Mouse (Mus musculus) forebrain, embryonic 16.5 days (tissue): ENCODE measurements around the gene Padi2. TPM values are rescaled to one million over a fixed set of nuclear protein-coding genes. Genes with fewer than 3 reads are reported as not detected.
A peak's percentile ranks its signal among the peaks of the same experiment; 100 is the strongest.

Experiments used
- ATAC-seq: fragments of 200-750 bp; cut with Nextera tagmentation; 2 replicates; pipeline ENCODE4 v1.8.0; 2017; ENCODE audit warnings: mild to moderate bottlenecking, moderate library complexity
- H3K27ac ChIP-seq: fragments of 300-500 bp; sonication (generic); 2 replicates; pipeline ENCODE4 v1.5.1; 2014; ENCODE audit warnings: low read length, control low read depth
- H3K27me3 ChIP-seq: fragments of 300-500 bp; sonication (generic); replicated peaks from 2 replicates; pipeline ENCODE4 v1.6.1; 2014; ENCODE audit warnings: low read length; ENCODE audit not compliant: control insufficient read depth, insufficient read depth
- H3K36me3 ChIP-seq: fragments of 300-500 bp; sonication (generic); 2 replicates; pipeline ENCODE4 v1.6.1; 2014; ENCODE audit not compliant: control insufficient read depth, insufficient read depth
- H3K4me1 ChIP-seq: fragments of 300-500 bp; sonication (generic); replicated peaks from 2 replicates; pipeline ENCODE4 v1.6.1; 2014; ENCODE audit warnings: low read length; ENCODE audit not compliant: control insufficient read depth, insufficient read depth
- H3K4me2 ChIP-seq: fragments of 300-500 bp; sonication (generic); 2 replicates; pipeline ENCODE4 v1.6.1; 2014; ENCODE audit warnings: mild to moderate bottlenecking, low read length, control low read depth
- H3K4me3 ChIP-seq: fragments of 300-500 bp; sonication (generic); replicated peaks from 2 replicates; pipeline ENCODE4 v1.5.1; 2014; ENCODE audit warnings: mild to moderate bottlenecking, low read length, control low read depth
- H3K9ac ChIP-seq: fragments of 300-500 bp; sonication (generic); replicated peaks from 2 replicates; pipeline ENCODE4 v1.6.1; 2014; ENCODE audit warnings: low read depth, low read length, control low read depth
- H3K9me3 ChIP-seq: fragments of 300-500 bp; sonication (generic); 2 replicates; pipeline ENCODE4 v1.6.1; 2016; ENCODE audit warnings: low read length; ENCODE audit not compliant: control insufficient read depth
- WGBS: fragments of 180-500 bp; shearing (Covaris S2); extraction: QIAGEN DNeasy Blood & Tissue Kit; methylation state at CpG from one replicate; pipeline ENCODE4 v1.1.7; 2014; 5-methylcytosine and 5-hydroxymethylcytosine counted together
- polyA plus RNA-seq: library from polyadenylated mRNA; unstranded; fragments of >200 nt; fragmentation: Nextera tagmentation; extraction: Ambion mirVana; gene quantifications from 2 replicates; pipeline ENCODE4 v1.2.1, GENCODE M21; 2015

The Padi2 gene
- polyA plus RNA-seq: 0.88 and 1.0 TPM in 2 replicates

DNA sequence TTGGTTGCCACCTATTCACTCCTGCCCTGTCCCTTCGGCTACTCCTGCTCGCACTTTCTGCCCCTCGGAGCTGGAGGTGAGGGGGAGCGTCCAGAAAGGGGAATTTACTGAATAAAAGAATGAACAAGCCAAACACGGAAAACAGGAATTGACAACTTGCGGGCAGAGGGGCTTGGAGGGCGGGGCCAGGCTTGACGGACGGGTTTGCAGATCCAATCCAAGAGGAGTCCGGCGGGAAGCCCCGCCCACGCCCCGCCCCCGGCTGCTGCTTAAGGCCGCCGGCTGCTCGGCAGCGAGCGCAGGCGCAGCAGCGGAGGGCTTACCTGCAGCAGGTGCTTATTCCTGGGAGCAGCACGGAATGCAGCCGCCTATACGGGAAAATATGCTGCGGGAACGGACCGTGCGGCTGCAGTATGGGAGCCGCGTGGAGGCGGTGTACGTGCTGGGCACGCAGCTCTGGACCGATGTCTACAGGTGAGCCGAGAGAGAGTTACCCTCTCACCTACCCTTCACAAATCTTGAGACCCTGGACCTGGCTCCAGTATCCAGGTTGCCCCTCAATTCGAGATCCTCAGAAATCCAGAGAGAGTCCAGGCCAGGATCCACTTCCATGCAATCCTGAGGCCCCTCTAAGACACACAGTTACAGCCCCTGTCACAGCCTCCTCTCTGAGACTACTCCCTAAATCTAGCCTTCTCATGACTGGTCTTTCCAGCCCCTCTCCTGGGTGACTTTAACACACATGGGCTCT, at the start of gene Padi2:
Gene Padi2 (plus strand): TSS at position 269 of the 751 bp plus-strand sequence.
- 2% methylated on average over 37 of the region's 37 CpGs for WGBS
- H3K4me2 ChIP-seq: peak within 1 kb of the TSS; percentile 83

DNA sequence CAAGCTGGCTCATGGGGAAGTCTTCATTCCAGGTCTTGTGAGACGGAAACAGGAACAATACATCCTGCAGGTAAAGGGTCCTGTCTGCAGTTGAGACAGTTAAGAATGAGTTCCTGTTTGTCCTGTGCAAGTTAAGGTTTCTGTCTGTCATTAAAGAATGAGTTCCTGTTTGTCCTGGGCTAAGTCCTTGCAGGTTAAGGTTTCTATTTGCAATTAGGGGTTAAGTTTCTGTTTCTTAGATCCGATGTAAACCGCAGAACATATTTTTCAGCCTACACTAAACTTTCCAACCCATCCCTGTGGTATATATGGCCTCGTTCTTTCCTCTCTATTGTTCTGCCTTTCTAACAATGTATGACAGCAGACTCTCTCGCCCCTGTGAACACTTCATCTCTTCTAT, 49.1 kb upstream of the Padi2 start:
- no peaks in the 10 kb centered on the region for H3K27me3 ChIP-seq
- WGBS: 83% methylated on average over 5 of the region's 5 CpGs
- ATAC-seq: no peak
- H3K9ac ChIP-seq: no peak overlapping the region
- no peak overlapping the region for H3K27ac ChIP-seq
- no peaks in the 10 kb centered on the region for H3K36me3 ChIP-seq
- H3K9me3 ChIP-seq: no peaks in the 10 kb centered on the region
- H3K4me3 ChIP-seq: no peak overlapping the region
- H3K4me1 ChIP-seq: no peaks in the 10 kb centered on the region
- H3K4me2 ChIP-seq: no peak overlapping the region

More for the DNA sequence above, at the start of gene Padi2:
- Histone ChIP-seq H3K9ac (peak within 1 kb of the TSS; percentile 49), H3K4me3 (peak within 1 kb of the TSS; percentile 44), H3K27me3 (peaks cover 12% of the 10 kb centered on the region), H3K9me3 (no peaks in the 10 kb centered on the region), H3K4me1 (peaks cover 13% of the 10 kb centered on the region), H3K27ac (no peak within 1 kb of the TSS), H3K36me3 (no peaks in the 10 kb centered on the region)
- peak; percentile 91 for ATAC-seq

GRCm38 (mm10) chr4:140857813-140858212, 48.3 kb upstream of the Padi2 start:
- ATAC-seq: no peak
- H3K4me1 ChIP-seq: no peaks in the 10 kb centered on the region
- WGBS: 71% methylated on average over 7 of the region's 7 CpGs
- no peak overlapping the region for H3K4me2 ChIP-seq
- H3K36me3 ChIP-seq: no peaks in the 10 kb centered on the region
- no peaks in the 10 kb centered on the region for H3K9me3 ChIP-seq
- no peak overlapping the region for H3K9ac ChIP-seq
- H3K27ac ChIP-seq: no peak overlapping the region
- H3K4me3 ChIP-seq: no peak overlapping the region
- H3K27me3 ChIP-seq: no peaks in the 10 kb centered on the region

DNA sequence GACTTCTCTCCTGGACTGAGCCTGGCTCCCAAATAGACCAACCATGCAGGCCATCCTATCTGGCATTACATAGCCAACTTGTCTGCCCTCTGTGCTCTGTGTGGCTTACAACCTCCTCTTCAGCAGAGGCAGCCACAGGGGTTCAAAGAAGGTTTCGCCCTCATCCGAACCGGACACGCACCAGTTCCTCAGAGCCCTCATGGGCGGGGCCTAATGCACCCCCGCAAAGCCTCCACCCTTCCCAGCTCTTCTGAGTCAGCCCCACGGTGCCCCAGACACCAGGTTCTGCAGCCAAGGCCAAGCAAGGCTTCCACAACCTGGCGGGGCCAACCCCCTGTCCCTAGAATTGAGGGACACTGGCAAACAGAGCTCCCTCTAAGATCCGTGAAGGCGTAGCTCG, 46.9 kb upstream of the Padi2 start:
- Histone ChIP-seq H3K27me3 (no peaks in the 10 kb centered on the region), H3K4me2 (no peak overlapping the region), H3K4me3 (no peak overlapping the region), H3K27ac (no peak overlapping the region), H3K36me3 (no peaks in the 10 kb centered on the region), H3K9me3 (no peaks in the 10 kb centered on the region), H3K9ac (no peak overlapping the region), H3K4me1 (no peaks in the 10 kb centered on the region)
- 86% methylated on average over 11 of the region's 11 CpGs for WGBS
- no peak for ATAC-seq

DNA sequence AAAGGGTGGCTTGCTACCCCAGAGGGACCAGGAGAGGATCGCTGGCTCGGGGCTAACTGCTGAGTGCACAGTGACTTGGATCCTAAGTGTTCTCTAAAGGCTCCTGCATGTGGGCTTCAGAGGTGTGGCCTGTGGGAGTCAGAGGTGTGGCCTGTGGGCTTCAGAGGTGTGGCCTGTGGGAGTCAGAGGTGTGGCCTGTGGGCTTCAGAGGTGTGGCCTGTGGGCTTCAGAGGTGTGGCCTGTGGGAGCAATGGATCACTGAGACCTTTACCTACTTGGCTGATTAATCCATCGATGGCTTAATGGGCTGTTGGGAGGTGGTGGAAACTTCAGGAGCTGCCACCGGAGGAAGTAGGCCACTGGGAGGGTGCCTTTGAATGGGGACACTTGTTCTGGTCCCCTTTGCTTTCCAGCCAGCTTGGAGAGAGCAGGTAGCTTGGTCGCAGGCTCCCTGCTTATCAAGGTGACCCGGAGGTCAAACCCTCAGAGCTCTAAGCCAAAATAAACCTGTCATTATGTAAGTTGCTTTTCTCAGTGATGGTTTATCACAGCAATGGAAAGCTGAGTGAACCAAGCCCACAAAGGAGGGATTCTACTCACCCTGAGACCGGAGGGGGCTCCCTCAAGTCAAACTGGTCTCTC, 45.9 kb upstream of the Padi2 start:
- no peak overlapping the region for H3K4me2 ChIP-seq
- H3K27ac ChIP-seq: no peak overlapping the region
- H3K4me3 ChIP-seq: no peak overlapping the region
- H3K9ac ChIP-seq: no peak overlapping the region
- H3K27me3 ChIP-seq: no peaks in the 10 kb centered on the region
- H3K4me1 ChIP-seq: no peaks in the 10 kb centered on the region
- 57% methylated on average over 7 of the region's 7 CpGs for WGBS
- H3K36me3 ChIP-seq: no peaks in the 10 kb centered on the region
- ATAC-seq: no peak
- no peaks in the 10 kb centered on the region for H3K9me3 ChIP-seq

DNA sequence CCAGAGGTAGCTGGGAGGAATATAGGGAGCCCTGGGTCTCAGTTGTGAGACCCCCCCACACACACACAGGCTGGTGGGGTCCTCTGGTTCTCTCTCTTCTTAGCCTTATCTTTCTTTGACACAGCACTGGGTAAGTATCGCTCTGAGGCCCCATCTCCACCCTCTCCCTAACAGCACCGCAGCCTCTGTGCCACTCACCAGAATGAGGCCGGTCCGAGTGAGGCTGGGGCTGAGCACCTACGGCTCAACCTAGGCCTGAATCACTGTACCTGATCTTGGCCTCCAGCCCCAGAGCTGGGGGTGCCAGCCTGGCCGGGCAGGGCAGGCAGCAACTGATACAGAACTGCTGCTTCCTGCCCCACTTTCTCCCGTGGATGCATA, 45.4 kb upstream of the Padi2 start:
- H3K9ac ChIP-seq: no peak overlapping the region
- no peak overlapping the region for H3K4me2 ChIP-seq
- WGBS: 93% methylated on average over 7 of the region's 7 CpGs
- no peak overlapping the region for H3K27ac ChIP-seq
- H3K36me3 ChIP-seq: no peaks in the 10 kb centered on the region
- ATAC-seq: no peak
- H3K27me3 ChIP-seq: no peaks in the 10 kb centered on the region
- no peaks in the 10 kb centered on the region for H3K9me3 ChIP-seq
- H3K4me1 ChIP-seq: no peaks in the 10 kb centered on the region
- no peak overlapping the region for H3K4me3 ChIP-seq

GRCm38 (mm10) chr4:140862036-140862650, 44.0 kb upstream of the Padi2 start:
- no peak overlapping the region for H3K9ac ChIP-seq
- no peak overlapping the region for H3K4me3 ChIP-seq
- H3K4me2 ChIP-seq: no peak overlapping the region
- no peak for ATAC-seq
- no peaks in the 10 kb centered on the region for H3K36me3 ChIP-seq
- no peaks in the 10 kb centered on the region for H3K27me3 ChIP-seq
- H3K9me3 ChIP-seq: no peaks in the 10 kb centered on the region
- WGBS: 81% methylated on average over 11 of the region's 11 CpGs
- H3K4me1 ChIP-seq: no peaks in the 10 kb centered on the region
- H3K27ac ChIP-seq: no peak overlapping the region

DNA sequence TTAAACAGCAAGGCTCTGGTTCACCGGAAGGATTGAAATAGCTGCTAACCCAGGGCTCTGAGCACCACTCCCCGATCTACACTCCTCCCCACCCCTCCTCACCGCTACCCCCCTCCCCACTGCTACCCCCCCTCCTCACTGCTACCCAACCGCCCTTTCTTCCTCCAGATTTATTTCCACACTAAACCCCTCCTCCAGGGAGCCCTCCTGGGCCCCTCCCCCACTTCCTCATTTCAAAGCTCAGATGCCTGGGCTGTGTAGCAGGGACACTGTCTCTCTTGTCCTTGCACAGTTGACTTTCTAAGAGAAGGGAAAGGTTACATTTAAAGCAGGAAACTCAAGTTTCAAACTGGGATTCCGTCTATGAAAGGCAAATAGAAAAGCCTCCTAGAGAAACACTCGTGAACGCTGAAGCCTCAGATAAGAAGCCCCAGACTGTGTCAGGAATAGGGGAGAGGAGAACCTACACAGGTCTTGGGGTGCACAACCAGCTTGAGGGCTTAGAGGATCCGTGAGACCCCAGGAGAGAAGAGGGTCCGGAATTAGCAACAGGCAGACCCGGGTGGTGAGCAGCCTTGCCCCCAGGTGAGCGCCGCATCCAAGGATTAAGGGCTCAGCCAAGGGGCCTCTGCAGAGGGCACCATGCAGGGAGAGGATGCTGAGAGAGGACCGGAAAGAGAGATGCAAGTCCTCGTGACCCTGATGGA, 37.5 kb upstream of the Padi2 start:
- Histone ChIP-seq H3K27me3 (no peaks in the 10 kb centered on the region), H3K4me1 (no peaks in the 10 kb centered on the region), H3K27ac (no peak overlapping the region), H3K9ac (no peak overlapping the region), H3K4me3 (no peak overlapping the region), H3K9me3 (peaks cover 3% of the 10 kb centered on the region; the same call in 1 of the 2 replicates), H3K36me3 (no peaks in the 10 kb centered on the region), H3K4me2 (no peak overlapping the region)
- no peak for ATAC-seq
- 4% methylated on average over 14 of the region's 14 CpGs for WGBS

DNA sequence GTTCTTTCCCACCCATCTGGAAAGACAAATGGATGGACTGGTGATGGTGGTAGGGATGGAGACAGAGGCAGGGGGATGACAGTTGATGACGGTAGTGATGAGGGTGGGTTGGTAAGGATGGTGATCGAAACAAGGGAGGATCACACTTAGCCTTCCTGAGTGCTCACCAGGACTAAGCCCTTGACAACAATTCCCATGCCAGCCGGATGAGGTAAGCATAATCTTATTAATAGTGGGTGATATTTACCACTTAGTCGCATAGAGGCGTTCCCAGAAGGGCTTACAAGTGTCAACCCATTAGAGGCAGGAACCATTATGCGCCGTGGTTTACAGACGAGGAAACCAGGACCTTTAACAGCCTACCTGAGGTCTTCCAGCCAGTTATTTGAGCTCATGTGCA, 36.2 kb upstream of the Padi2 start:
- Histone ChIP-seq H3K9me3 (peaks cover 3% of the 10 kb centered on the region; the same call in 1 of the 2 replicates), H3K4me3 (no peak overlapping the region), H3K4me2 (no peak overlapping the region), H3K4me1 (no peaks in the 10 kb centered on the region), H3K27ac (no peak overlapping the region), H3K36me3 (no peaks in the 10 kb centered on the region), H3K27me3 (no peaks in the 10 kb centered on the region), H3K9ac (no peak overlapping the region)
- no peak for ATAC-seq
- WGBS: 83% methylated on average over 8 of the region's 8 CpGs
